Mouse (Mus musculus): ENCODE results near the gene Vezf1. TPM values are rescaled to one million over a fixed set of nuclear protein-coding genes. Genes with fewer than 3 reads are reported as not detected.

Gene Vezf1
- polyA plus RNA-seq, 1 experiment from 2014 or later = 26.2 TPM

DNA sequence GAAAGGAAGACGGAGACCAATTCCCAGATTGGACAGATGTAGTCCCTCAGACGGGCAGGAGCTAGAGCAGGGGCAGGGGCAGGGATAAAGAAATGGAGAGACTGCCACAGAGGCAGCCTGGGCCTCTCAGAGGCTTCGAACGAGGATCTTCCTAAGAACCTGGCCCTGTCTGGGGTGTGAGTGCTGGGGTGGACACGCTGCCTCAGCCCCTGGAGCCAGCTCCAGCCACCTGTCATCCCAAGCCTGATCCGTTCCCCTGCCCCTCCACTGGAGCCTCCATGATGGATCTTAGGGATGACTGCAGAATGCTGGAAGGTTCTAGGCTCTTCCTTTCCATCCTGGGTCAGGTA is 50.0 kb downstream of the Vezf1 start:
- 68% methylated on average over 6 of the region's 6 CpGs for WGBS
- no peaks in the 10 kb centered on the region; the same call in 1 of the 2 replicates for H3K36me3 ChIP-seq (ENCODE audit: control insufficient read depth, insufficient read depth, low read length)
- H3K4me3 ChIP-seq (ENCODE audit: control insufficient read depth in 1 of 2, insufficient read depth in 1 of 2, low read depth in 1 of 2, low read length in 2 of 2) = no peak overlapping the region
- no peaks in the 10 kb centered on the region for H3K27me3 ChIP-seq (ENCODE audit: control insufficient read depth, insufficient read depth, low read length)
- peaks cover 55 to 71% of the 10 kb centered on the region in 2 experiments for H3K4me1 ChIP-seq (ENCODE audit: control insufficient read depth in 2 of 2, insufficient read depth in 2 of 2, low read length in 2 of 2)
- peak overlapping the region; percentile 46 for H3K9ac ChIP-seq (ENCODE audit: low read length)
- no peaks in the 10 kb centered on the region for H3K9me3 ChIP-seq (ENCODE audit: control insufficient read depth, low read length)
- no peak for ATAC-seq (ENCODE audit: insufficient number of reproducible peaks, insufficient read depth, low FRiP score, low read depth)
- peak overlapping the region; percentile 84 to 90 for H3K27ac ChIP-seq (replicated peaks in 1 of 2; ENCODE audit: control insufficient read depth in 1 of 2, insufficient read depth in 1 of 2, low read depth in 2 of 2, low read length in 2 of 2)
- H3K4me2 ChIP-seq (ENCODE audit: low read length) = peak overlapping the region; percentile 41; the same call in 1 of the 2 replicates

DNA sequence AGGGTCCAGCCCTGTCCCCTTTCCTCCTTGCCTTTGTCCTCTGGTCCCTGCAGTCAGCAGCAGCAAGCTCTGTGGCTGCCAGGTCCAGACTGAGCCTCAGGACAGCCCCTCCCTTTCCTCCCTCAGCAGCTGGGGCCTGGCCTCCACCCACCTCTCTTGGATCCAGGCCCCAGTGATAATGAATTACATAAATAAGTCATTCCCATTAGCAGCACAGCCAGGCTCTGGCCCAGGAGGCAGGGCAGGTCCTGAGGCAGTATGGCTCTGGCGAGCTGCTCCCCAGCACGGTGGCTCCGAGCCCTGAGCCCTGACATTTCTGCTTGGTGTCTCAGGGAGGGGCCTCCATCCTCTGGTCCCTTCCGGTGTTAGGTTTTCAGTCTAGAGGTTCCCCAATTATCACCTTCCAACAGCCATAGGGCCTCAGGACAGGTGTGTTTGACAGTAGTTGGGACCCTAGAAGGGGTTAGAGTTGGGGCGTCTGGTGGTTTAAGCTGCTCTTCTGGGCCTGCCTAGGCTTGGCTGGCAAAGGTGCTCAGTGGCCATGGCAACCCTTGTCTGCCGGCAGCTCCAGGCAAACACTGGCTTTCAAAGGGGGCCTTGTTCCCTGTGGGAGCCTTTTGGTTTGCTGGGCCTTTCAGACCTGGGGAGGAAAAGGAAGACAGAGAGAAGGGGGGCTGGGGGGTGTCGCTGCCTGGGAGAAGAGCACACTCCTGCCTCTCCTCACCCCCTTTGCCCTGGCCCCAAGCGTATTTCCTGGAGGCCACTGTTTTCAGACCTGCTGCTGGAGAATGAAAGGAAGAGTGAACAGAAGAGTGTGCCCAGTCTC is 51.0 kb downstream of the Vezf1 start:
- 15% methylated on average over 8 of the region's 8 CpGs for WGBS
- Histone ChIP-seq H3K9me3 (ENCODE audit: control insufficient read depth, low read length) (no peaks in the 10 kb centered on the region), H3K27ac (replicated peaks in 1 of 2; ENCODE audit: control insufficient read depth in 1 of 2, insufficient read depth in 1 of 2, low read depth in 2 of 2, low read length in 2 of 2) (peak overlapping the region; percentile 84 to 90), H3K4me2 (ENCODE audit: low read length) (peak overlapping the region; percentile 41), H3K4me3 (ENCODE audit: control insufficient read depth in 1 of 2, insufficient read depth in 1 of 2, low read depth in 1 of 2, low read length in 2 of 2) (no peak overlapping the region), H3K27me3 (ENCODE audit: control insufficient read depth, insufficient read depth, low read length) (no peaks in the 10 kb centered on the region), H3K36me3 (ENCODE audit: control insufficient read depth, insufficient read depth, low read length) (no peaks in the 10 kb centered on the region; the same call in 1 of the 2 replicates), H3K4me1 (ENCODE audit: control insufficient read depth in 2 of 2, insufficient read depth in 2 of 2, low read length in 2 of 2) (peaks cover 53 to 65% of the 10 kb centered on the region in 2 experiments), H3K9ac (ENCODE audit: low read length) (peak overlapping the region; percentile 60)
- peak; percentile 81 for ATAC-seq (ENCODE audit: insufficient number of reproducible peaks, insufficient read depth, low FRiP score, low read depth)

DNA sequence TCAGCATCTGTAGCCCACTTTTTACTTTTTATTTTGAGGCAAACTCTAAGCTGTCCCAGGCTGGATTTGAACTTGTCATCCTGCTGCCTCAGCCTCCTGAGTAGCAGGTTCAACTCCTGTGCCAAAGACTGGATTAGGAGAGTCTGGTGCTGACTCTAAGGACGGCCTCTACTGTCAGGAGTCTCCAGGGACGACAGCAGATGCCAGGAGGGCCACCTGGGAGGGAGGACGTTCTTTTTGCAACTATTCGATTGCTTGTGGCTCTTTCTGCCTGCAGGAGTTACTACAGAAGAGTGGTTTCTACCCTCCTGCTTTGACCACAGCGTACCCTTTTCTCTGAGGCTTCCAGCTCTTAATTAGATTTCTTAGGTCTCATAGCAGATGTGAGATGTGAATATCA is 54.5 kb downstream of the Vezf1 start:
- H3K9ac ChIP-seq (ENCODE audit: low read length) = no peak overlapping the region
- H3K4me2 ChIP-seq (ENCODE audit: low read length) = no peak overlapping the region
- H3K27ac ChIP-seq (replicated peaks in 1 of 2; ENCODE audit: control insufficient read depth in 1 of 2, insufficient read depth in 1 of 2, low read depth in 2 of 2, low read length in 2 of 2) = no peak overlapping the region
- no peak overlapping the region for H3K4me3 ChIP-seq (ENCODE audit: control insufficient read depth in 1 of 2, insufficient read depth in 1 of 2, low read depth in 1 of 2, low read length in 2 of 2)
- H3K4me1 ChIP-seq (ENCODE audit: control insufficient read depth in 2 of 2, insufficient read depth in 2 of 2, low read length in 2 of 2) = peaks cover 34 to 39% of the 10 kb centered on the region in 2 experiments
- no peaks in the 10 kb centered on the region; the same call in 1 of the 2 replicates for H3K36me3 ChIP-seq (ENCODE audit: control insufficient read depth, insufficient read depth, low read length)
- H3K9me3 ChIP-seq (ENCODE audit: control insufficient read depth, low read length) = no peaks in the 10 kb centered on the region
- no peak for ATAC-seq (ENCODE audit: insufficient number of reproducible peaks, insufficient read depth, low FRiP score, low read depth)
- 72% methylated on average over 5 of the region's 5 CpGs for WGBS
- H3K27me3 ChIP-seq (ENCODE audit: control insufficient read depth, insufficient read depth, low read length) = no peaks in the 10 kb centered on the region

DNA sequence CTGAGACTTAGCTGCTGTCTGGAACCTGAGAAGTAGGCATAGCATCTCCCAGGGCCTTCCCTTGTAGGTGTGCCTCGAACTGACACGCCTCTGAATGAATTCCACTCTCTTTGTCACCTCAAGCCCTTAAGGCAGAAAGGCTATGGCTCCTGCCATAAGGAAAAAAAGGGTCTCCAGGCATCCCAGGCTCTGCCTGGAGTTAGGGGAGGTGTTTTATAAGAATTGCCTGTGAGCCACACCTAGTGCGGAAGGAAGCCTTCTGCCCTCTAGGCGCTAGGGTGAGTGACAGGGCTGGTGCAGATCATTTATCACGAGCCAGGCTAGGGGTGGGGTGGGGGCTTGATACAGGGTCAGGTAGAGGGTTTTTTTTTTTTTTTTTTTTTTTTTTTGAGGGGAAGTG is 54.9 kb downstream of the Vezf1 start:
- Histone ChIP-seq H3K9ac (ENCODE audit: low read length) (no peak overlapping the region), H3K4me3 (ENCODE audit: control insufficient read depth in 1 of 2, insufficient read depth in 1 of 2, low read depth in 1 of 2, low read length in 2 of 2) (no peak overlapping the region), H3K4me2 (ENCODE audit: low read length) (no peak overlapping the region), H3K27me3 (ENCODE audit: control insufficient read depth, insufficient read depth, low read length) (no peaks in the 10 kb centered on the region), H3K36me3 (ENCODE audit: control insufficient read depth, insufficient read depth, low read length) (no peaks in the 10 kb centered on the region; the same call in 1 of the 2 replicates), H3K4me1 (ENCODE audit: control insufficient read depth in 2 of 2, insufficient read depth in 2 of 2, low read length in 2 of 2) (peaks cover 30 to 34% of the 10 kb centered on the region in 2 experiments), H3K27ac (replicated peaks in 1 of 2; ENCODE audit: control insufficient read depth in 1 of 2, insufficient read depth in 1 of 2, low read depth in 2 of 2, low read length in 2 of 2) (no peak overlapping the region), H3K9me3 (ENCODE audit: control insufficient read depth, low read length) (no peaks in the 10 kb centered on the region)
- ATAC-seq (ENCODE audit: insufficient number of reproducible peaks, insufficient read depth, low FRiP score, low read depth) = no peak
- WGBS = 73% methylated on average over 5 of the region's 5 CpGs

DNA sequence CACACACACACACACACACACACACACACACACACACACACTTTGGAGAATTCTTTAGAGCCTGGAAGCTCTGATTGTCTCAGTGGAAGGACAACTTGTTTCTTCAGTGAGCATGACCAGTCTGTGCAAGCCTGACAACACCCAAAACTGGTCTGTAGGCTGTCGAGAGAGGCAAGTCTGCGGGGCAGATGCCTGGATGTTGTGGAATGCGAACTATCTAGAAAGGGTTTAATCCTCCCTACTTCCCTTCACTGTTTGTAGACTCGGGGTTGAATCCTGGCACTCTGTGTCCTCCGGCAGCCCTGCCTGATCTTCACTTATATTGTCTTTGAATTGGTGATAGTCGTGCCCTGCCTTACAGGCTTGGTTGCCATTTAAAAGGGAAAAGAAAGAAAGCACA is 55.7 kb downstream of the Vezf1 start:
- peaks cover 23 to 27% of the 10 kb centered on the region in 2 experiments for H3K4me1 ChIP-seq (ENCODE audit: control insufficient read depth in 2 of 2, insufficient read depth in 2 of 2, low read length in 2 of 2)
- 12% methylated on average over 6 of the region's 6 CpGs for WGBS
- no peak for ATAC-seq (ENCODE audit: insufficient number of reproducible peaks, insufficient read depth, low FRiP score, low read depth)
- no peaks in the 10 kb centered on the region for H3K9me3 ChIP-seq (ENCODE audit: control insufficient read depth, low read length)
- H3K4me2 ChIP-seq (ENCODE audit: low read length) = no peak overlapping the region
- no peaks in the 10 kb centered on the region; the same call in 1 of the 2 replicates for H3K36me3 ChIP-seq (ENCODE audit: control insufficient read depth, insufficient read depth, low read length)
- no peaks in the 10 kb centered on the region for H3K27me3 ChIP-seq (ENCODE audit: control insufficient read depth, insufficient read depth, low read length)
- H3K4me3 ChIP-seq (ENCODE audit: control insufficient read depth in 1 of 2, insufficient read depth in 1 of 2, low read depth in 1 of 2, low read length in 2 of 2) = no peak overlapping the region
- H3K9ac ChIP-seq (ENCODE audit: low read length) = peak overlapping the region; percentile 34
- no peak overlapping the region; a peak in 1 of 4 replicates for H3K27ac ChIP-seq (replicated peaks in 1 of 2; ENCODE audit: control insufficient read depth in 1 of 2, insufficient read depth in 1 of 2, low read depth in 2 of 2, low read length in 2 of 2)

DNA sequence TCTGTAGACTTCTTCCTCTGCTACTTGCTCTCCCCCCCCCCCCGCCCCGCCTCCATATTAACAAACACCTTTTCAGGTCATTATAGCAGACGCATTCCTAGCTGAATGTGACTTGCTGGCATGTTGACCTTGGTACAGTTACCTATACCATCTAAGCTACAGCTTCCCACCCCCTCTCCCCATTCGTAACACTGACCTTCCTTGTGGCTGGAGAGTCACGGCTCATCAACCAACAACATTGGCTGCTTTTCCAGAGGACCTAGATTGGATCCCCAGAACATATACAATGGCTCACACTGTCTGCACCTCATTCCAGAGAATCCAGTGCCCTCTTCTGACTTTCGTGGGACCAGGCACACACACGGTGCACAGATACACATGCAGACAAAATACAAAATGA is 57.4 kb downstream of the Vezf1 start:
- H3K36me3 ChIP-seq (ENCODE audit: control insufficient read depth, insufficient read depth, low read length) = no peaks in the 10 kb centered on the region; the same call in 1 of the 2 replicates
- no peak overlapping the region for H3K4me2 ChIP-seq (ENCODE audit: low read length)
- H3K9ac ChIP-seq (ENCODE audit: low read length) = no peak overlapping the region
- ATAC-seq (ENCODE audit: insufficient number of reproducible peaks, insufficient read depth, low FRiP score, low read depth) = no peak
- no peak overlapping the region for H3K27ac ChIP-seq (replicated peaks in 1 of 2; ENCODE audit: control insufficient read depth in 1 of 2, insufficient read depth in 1 of 2, low read depth in 2 of 2, low read length in 2 of 2)
- H3K27me3 ChIP-seq (ENCODE audit: control insufficient read depth, insufficient read depth, low read length) = no peaks in the 10 kb centered on the region
- 85% methylated on average over 7 of the region's 7 CpGs for WGBS
- H3K4me3 ChIP-seq (ENCODE audit: control insufficient read depth in 1 of 2, insufficient read depth in 1 of 2, low read depth in 1 of 2, low read length in 2 of 2) = no peak overlapping the region
- peaks cover 11 to 12% of the 10 kb centered on the region in 2 experiments for H3K4me1 ChIP-seq (ENCODE audit: control insufficient read depth in 2 of 2, insufficient read depth in 2 of 2, low read length in 2 of 2)
- no peaks in the 10 kb centered on the region for H3K9me3 ChIP-seq (ENCODE audit: control insufficient read depth, low read length)

DNA sequence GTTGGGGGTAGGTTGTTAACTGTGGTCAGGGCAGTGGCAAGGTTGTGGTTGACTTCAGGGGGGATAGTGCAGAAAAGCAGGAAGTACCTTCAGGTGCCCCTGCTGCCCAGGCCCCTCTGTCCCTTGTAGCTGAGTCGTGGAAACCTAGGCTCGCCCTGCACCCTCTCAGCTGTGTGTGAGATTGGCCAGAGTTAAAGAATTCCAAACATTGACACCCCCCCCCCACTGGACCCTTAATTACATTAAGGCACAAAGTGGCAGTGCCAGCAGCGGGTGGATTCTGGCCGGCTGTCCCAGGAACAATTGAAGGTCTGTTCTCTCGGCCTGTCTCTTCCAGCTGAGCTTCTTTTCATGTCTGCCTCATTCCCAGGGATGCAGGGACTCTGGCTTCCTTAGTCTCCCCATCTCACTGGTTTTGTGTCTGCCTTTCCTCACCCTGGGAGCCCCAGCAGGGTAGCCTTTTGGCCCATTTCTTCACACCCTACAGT is 58.3 kb downstream of the Vezf1 start:
- no peaks in the 10 kb centered on the region for H3K9me3 ChIP-seq (ENCODE audit: control insufficient read depth, low read length)
- no peak for ATAC-seq (ENCODE audit: insufficient number of reproducible peaks, insufficient read depth, low FRiP score, low read depth)
- no peak overlapping the region for H3K4me3 ChIP-seq (ENCODE audit: control insufficient read depth in 1 of 2, insufficient read depth in 1 of 2, low read depth in 1 of 2, low read length in 2 of 2)
- H3K9ac ChIP-seq (ENCODE audit: low read length) = no peak overlapping the region
- H3K4me2 ChIP-seq (ENCODE audit: low read length) = no peak overlapping the region
- WGBS = 51% methylated on average over 5 of the region's 5 CpGs
- H3K27ac ChIP-seq (replicated peaks in 1 of 2; ENCODE audit: control insufficient read depth in 1 of 2, insufficient read depth in 1 of 2, low read depth in 2 of 2, low read length in 2 of 2) = no peak overlapping the region
- H3K4me1 ChIP-seq (ENCODE audit: control insufficient read depth in 2 of 2, insufficient read depth in 2 of 2, low read length in 2 of 2) = peaks cover 12 to 14% of the 10 kb centered on the region in 2 experiments
- H3K27me3 ChIP-seq (ENCODE audit: control insufficient read depth, insufficient read depth, low read length) = no peaks in the 10 kb centered on the region
- H3K36me3 ChIP-seq (ENCODE audit: control insufficient read depth, insufficient read depth, low read length) = no peaks in the 10 kb centered on the region

Data from heart, embryonic 14.5 days (tissue).